Mouse (Mus musculus) thymus, postnatal 36 days (tissue): ENCODE data around the gene Swap70.

Experiments
- DNase-seq, 2 experiments: peaks; one replicate each; pipeline ENCODE4 v3.0.0; 2022; ENCODE audit warnings: mixed read lengths in 2 of 2

Swap70 gene

DNA sequence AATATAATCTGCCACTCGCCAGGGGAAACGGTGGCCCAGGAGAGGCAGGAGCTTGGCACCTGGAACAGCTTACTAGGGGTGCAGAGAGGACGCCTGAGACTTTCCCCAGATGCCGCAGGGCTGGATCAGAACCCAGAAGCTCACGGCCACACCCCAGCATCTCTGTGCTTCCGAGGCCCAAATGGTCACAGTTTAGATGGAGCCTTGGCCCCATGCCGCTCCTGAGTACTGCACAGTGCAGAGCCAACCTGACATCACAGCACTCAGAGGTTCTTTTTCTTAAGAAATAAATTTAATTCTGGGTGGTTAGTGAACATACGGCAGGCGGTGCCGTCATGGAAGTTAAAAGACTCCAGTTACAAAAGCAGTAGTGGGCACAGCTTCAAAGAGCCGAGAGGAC, 86.2 kb downstream of the Swap70 start:
- DNase-seq, result no peak

DNA sequence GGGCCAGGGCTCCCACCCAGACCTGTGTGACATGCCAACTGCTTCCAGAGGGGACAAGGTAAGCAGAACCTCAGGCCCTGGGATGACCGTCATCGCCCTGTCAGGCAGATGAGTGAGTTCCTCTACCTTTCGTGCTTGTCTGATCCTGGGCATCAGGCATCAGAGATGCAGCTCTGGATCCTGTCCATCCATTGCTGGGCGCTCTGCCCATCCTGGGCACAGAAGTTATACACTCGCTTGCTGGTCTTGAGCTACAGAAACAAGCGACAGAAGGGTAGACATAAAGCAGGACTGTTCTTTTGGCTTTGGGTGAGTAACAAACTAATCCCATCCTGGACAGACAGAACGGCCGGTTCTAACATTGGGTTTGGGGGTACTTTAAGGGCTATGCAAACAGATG, 87.7 kb downstream of the Swap70 start:
- no peak for DNase-seq

DNA sequence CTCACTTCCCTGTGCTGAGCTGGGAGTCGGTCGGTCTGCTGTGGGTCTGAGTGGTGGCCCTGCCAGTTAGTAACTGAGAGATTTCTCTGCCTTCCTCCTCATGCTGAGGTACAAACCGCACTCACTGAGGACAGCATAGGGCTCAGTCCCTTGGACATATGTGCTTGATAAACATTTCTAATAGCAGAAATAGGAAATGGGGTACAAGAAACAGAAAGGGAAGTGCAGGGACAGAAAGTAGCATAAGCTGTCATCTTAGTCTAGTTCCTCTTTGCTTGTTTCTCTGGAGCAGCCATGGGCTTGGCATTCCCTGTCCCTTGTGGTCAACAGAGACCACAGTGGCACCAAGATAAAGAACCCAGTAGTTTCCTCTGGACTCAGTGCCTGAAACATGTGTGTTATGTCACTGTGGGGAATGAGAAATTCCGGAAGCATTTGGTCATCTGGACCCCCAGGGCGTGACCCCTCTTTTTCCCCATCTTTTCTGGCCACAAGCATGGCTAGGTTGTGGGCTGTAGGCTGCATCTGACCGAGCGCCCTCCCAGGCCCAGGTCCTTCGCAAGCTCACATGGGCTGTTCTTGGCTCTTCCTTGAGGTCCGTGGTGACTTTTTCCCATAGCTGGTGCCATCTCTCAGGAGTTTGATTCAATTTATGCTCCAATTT, 92.0 kb downstream of the Swap70 start:
- no peak for DNase-seq

DNA sequence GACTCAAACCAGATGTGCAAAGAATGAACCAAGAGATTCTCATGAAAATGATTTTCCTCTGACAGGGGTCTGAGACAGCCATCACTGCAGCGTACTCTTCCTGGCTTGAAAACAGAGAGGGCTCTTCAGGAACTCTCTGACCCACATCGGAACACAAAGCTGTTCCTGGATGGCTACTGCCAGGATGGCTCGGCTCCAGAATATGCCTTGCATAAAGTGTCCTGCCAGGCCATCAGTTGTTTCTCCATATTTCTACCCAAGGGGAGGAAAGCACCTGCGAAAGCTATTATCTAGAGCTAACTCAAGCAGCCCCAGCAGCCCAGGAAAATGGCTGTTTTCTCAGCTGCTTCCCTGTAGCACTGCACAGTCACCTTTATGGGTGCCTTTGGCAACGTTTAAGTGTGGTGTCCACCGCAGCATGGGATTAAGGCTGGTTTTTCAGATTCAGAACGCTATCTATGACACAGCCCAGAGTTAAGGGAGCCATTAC, 92.9 kb downstream of the Swap70 start:
- no peak for DNase-seq

DNA sequence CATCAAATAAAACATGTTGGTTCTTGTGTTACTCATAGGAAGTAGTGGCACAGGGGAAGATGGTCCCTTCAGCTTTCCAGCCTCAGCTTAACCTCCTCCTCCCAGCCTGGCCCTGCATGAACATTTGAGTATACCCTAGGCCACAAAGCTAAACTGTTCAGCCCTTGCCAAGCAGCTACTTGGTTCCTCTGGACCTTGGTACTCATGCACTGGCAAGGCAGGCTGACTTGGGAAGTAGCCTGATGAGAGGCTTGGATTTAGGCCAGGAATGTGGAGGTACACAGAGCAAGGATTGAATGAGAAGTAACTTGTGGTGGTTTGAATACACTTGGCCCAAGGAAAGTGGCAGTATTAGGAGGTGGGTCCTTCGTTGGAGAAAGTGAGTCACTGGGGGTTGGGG, 93.8 kb downstream of the Swap70 start:
- no peak for DNase-seq

DNA sequence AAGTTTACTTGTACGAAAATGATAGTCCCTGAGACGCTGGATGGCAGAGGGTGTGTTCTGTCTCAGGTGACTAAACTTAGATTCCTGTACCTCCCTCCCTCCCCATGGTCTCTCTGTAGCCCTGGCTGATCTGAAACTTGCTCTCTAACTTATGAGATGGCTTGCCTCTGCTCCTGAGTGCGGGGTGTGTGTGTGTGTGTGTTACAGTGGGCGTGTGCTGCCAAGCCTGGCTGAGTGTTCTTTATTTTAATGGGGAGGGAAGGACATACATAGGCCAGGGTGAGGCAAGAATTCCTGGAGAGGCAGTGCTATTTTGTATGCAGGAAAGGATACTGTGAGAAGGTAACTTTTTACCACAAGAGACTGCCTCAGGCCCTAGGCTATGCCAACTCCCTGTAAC, 95.9 kb downstream of the Swap70 start:
- DNase-seq, result no peak

DNA sequence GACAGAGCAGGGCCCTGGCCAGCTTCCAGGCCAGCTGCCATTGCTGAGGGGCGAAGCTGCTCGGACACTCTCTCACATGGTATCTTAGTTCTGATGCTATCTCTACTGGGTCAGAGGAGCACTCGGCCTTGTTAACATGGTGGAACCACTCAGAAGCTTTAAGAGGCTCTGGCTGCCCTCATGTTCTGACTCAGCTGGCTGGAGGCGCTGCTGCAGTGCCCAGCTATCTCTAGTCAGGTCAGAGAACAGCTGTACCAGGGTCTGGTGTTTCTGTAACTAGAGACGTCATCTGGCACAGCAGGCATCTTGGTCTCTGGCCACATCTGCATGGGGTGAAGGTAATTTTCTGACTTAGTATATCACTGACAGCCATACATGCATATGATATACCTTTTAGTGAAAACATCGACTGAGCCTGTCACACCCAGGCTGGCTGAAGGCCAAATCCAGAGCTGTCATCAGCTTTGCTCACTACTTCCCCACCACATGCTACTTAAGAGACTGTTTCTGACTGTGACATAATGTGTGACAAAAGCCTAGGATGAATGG, 97.5 kb downstream of the Swap70 start:
- no peak for DNase-seq

DNA sequence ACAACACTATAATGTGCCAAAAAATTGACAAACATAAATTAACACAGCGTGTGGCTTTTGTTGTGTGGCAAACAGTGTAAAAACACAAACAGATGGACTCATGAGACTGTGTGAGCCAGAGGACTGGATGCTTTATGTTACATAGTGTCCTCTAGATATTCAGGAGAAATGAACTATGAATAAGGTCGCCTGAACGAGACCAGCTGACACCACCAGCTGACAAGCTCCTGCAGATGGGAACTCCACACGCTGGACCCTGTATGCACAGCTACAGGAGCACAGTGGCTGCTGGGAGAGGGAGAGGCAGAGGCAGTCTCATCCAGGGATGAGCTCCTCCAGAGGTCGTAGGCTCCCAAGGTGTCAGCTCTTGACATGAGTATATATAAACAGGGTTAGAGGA, 99.6 kb downstream of the Swap70 start:
- no peak for DNase-seq

DNA sequence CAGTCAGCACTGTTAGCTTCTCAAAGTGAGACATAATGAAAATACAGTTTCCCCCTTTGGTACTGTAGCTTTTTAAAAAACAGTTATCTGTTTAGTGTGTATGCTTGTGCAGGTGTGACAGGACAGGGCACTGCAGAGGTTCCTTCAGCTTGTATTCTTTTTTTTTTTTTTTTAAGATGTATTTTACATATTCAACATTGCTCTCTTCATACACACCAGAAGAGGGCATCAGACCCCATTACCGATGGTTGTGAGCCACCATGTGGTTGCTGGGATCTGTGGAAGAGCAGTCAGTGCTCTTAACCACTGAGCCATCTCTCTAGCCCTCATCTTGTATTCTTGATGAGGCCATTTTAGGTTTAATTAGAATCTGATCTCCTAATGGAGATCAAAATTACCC, 103.3 kb downstream of the Swap70 start:
- DNase-seq, result no peak

DNA sequence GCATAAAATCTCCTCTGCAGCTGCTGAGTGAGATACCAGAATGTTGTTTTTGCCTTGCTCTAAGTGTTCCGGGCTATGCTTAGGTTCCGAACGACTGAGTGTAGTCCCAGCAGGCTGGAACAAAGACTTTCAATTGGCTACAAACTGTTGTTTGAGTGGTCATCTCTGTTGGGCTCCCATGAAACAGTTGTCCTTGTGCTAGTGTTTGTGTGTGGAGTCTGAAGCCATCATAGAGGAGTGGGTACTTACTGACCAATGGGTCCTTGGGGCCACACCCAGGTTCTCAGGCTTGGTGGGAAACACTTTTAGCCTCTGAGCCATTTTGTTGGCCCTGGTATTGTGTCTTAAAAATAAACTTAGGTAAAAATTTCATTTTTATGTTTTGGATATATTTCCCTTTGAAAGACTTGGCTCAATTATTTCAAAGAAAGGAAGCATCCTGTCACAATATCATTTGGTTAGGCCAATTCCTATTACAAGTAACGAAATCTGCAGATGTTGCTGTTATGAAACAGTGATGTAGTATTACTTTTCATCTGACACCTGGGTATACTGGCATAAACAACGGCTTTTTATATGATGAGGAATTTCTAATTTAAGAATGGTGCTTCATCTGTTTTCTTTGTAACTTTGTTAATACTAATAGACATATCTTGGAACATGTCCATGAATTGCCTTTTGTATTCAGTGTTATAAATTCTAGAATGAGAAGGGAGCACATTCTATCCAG, 104.0 kb downstream of the Swap70 start:
- no peak for DNase-seq
